Mouse (Mus musculus): Measurements from ENCODE around the gene St6galnac3.

GRCm38 (mm10) chr3:153176749-153177148, 548.2 kb downstream of the St6galnac3 start:
- TF ChIP-seq CTCF (IDR thresholded peaks at IDR 0.05) (no peak), POLR2A (IDR thresholded peaks at IDR 0.05; ENCODE audit: insufficient read depth, low read depth, low read length) (no peak), EP300 (IDR thresholded peaks at IDR 0.05; ENCODE audit: insufficient read depth, low read depth, low read length) (no peak)
